ENCODE assay signal across 33 mouse cellular contexts in the genomic region with DNA sequence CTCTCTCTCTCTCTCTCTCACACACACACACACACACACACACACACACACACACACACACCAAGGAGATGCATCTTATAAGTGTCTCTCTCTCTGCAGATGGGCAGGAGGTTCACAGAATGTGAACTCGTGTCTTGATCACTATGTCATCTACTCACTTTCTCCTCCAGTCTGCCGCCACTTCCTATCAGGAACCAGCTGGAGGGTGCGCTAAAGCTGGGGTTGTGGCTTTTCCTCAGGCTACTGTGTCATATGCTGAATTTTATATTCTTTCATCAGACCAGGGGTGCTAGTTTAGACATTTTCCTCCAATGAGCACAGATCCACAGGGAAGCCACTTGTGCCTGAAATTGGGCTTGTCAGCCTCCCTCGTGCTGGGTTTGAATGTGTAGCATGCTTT. TPM values are rescaled to one million over a fixed set of nuclear protein-coding genes. Genes with fewer than 3 reads are reported as not detected.
"Had no signal": no experiment of that assay in that cellular context is flagged by ENCODE, and none has a peak within 500 bp of the region (broad histone marks: within the 10 kb centered on the region; RNA-seq: fewer than 3 reads in every experiment).

No protein-coding gene starts in this region.

- ATAC-seq: lung, postnatal 0 days; midbrain, embryonic 16.5 days had no signal

- H3K4me2 ChIP-seq: kidney, embryonic 15.5 days; liver, embryonic 13.5 days; lung, embryonic 14.5 days; midbrain, embryonic 12.5 days; neural tube, embryonic 13.5 days; stomach, embryonic 15.5 days had no signal

- H3K27me3 ChIP-seq: kidney, embryonic 15.5 days; stomach, embryonic 15.5 days had no signal

- H3K27ac ChIP-seq: kidney, embryonic 15.5 days; left cerebral cortex, adult 2 months; liver, embryonic 13.5 days; midbrain, embryonic 12.5 days; neural tube, embryonic 13.5 days; stomach, embryonic 15.5 days had no signal

- H3K4me1 ChIP-seq: liver, embryonic 13.5 days; stomach, embryonic 15.5 days had no signal

- H3K9me3 ChIP-seq: kidney, embryonic 15.5 days; liver, embryonic 13.5 days; midbrain, embryonic 12.5 days; neural tube, embryonic 13.5 days; stomach, embryonic 15.5 days had no signal

- H3K36me3 ChIP-seq: liver, embryonic 13.5 days; midbrain, embryonic 12.5 days had no signal

- H3K9ac ChIP-seq: kidney, embryonic 15.5 days; liver, embryonic 13.5 days; lung, embryonic 14.5 days; midbrain, embryonic 12.5 days; neural tube, embryonic 13.5 days; stomach, embryonic 15.5 days had no signal

- H3K4me3 ChIP-seq: kidney, embryonic 15.5 days; left cerebral cortex, adult 2 months; liver, embryonic 13.5 days; midbrain, embryonic 12.5 days; myocyte; neural tube, embryonic 13.5 days; stomach, embryonic 15.5 days had no signal

- DNase-seq: kidney, adult 2 months; kidney, postnatal 10 days; kidney, postnatal 36 days; layer of hippocampus, postnatal 36 days; liver, embryonic 13.5 days; lung, embryonic 14.5 days; lung, postnatal 4 days; retina, postnatal 1 day; right cerebral cortex, postnatal 25 days; spleen, adult 18-20 months; thymus, adult 18-20 months; thymus, postnatal 14 days; thymus, postnatal 4 days had no signal

RNA-seq across cellular contexts. Expression of gene F3, which starts 6.3 kb away (rescaled TPM):
- total RNA-seq: megakaryocyte, adult 5-6 weeks; monocyte, adult 5-6 weeks had no signal

RNA-seq across cellular contexts. Expression of gene 4930432M17Rik, which starts 59.1 kb away (rescaled TPM):
- total RNA-seq: layer of hippocampus, adult 8-10 months; layer of hippocampus, postnatal 10 days; layer of hippocampus, postnatal 36 days; left cerebral cortex, adult 2 months; left cerebral cortex, postnatal 10 days; left cerebral cortex, postnatal 36 days; liver, adult 2 months; megakaryocyte, adult 5-6 weeks; monocyte, adult 5-6 weeks; neutrophil, adult 5-6 weeks had no signal
- polyA plus RNA-seq: kidney, adult 2 months; kidney, embryonic 15.5 days; limb, embryonic 11.5 days; limb, embryonic 14.5 days; liver, adult 2 months; liver, embryonic 13.5 days; liver, embryonic 16.5 days; lung, embryonic 14.5 days; lung, postnatal 0 days; midbrain, embryonic 12.5 days; midbrain, embryonic 16.5 days; myocyte; neural tube, embryonic 13.5 days; stomach, embryonic 15.5 days; testis, adult 2 months had no signal
